Mouse (Mus musculus): ENCODE data around the gene Chrna5. TPM values are rescaled to one million over a fixed set of nuclear protein-coding genes. Genes with fewer than 3 reads are reported as not detected.
A peak's percentile ranks its signal among the peaks of the same experiment; 100 is the strongest.

The Chrna5 gene
- polyA plus RNA-seq, 1 experiment from 2014 or later: 1.3 TPM

DNA sequence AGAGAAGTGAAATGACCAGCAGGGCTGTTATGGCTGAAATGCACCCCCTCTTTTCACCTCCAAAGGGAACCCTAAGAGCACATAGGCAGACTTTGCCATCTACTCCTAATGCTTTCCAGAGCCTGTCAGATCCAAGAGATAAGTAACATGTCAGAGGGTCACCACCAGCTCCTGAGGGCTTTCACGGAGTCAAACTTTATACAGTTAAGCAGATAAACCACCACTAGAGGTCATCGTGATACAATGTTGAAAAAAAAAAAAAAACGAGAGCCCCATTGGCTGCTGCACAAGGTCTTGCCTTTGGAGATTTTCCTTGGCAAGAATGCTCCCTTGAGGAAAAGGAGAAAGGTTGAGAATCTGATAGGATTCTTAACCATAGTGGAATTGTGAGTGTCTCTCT, 66.1 kb downstream of the Chrna5 start:
- peaks cover 6% of the 10 kb centered on the region; the same call in 1 of the 2 replicates for H3K4me1 ChIP-seq (replicated peaks; ENCODE audit: control insufficient read depth, insufficient read depth, low read length)
- H3K9ac ChIP-seq (ENCODE audit: low read depth, low read length): no peak overlapping the region
- peak; percentile 49 for TF ChIP-seq CTCF (IDR thresholded peaks at IDR 0.05; ENCODE audit: low read depth)
- H3K9me3 ChIP-seq (ENCODE audit: control insufficient read depth): no peaks in the 10 kb centered on the region
- no peak for ATAC-seq
- no peak overlapping the region for H3K4me2 ChIP-seq (replicated peaks; ENCODE audit: low read depth)
- 0 out of 2 replicates have a peak, but pooled peaks cover 7% of the 10 kb centered on the region for H3K27me3 ChIP-seq (replicated peaks; ENCODE audit: control insufficient read depth, insufficient read depth, low read length)
- H3K4me3 ChIP-seq (ENCODE audit: low read depth, low read length): no peak overlapping the region
- no peaks in the 10 kb centered on the region for H3K36me3 ChIP-seq (ENCODE audit: control insufficient read depth, insufficient read depth)
- WGBS: 4% methylated on average over 3 of the region's 3 CpGs
- H3K27ac ChIP-seq (ENCODE audit: low read depth, low read length): no peak overlapping the region

GRCm38 (mm10) chr9:55048211-55048880, 67.7 kb downstream of the Chrna5 start, which contains the start of gene Chrnb4:
TSS of gene Chrnb4 (minus strand) at chr9:55048779.
- ATAC-seq: no peak
- Histone ChIP-seq H3K27me3 (replicated peaks; ENCODE audit: control insufficient read depth, insufficient read depth, low read length) (0 out of 2 replicates have a peak, but pooled peaks cover 7% of the 10 kb centered on the region), H3K9ac (ENCODE audit: low read depth, low read length) (peak within 1 kb of the TSS; percentile 35), H3K4me2 (replicated peaks; ENCODE audit: low read depth) (peak within 1 kb of the TSS; percentile 75), H3K4me3 (ENCODE audit: low read depth, low read length) (peak within 1 kb of the TSS; percentile 35), H3K36me3 (ENCODE audit: control insufficient read depth, insufficient read depth) (no peaks in the 10 kb centered on the region), H3K4me1 (replicated peaks; ENCODE audit: control insufficient read depth, insufficient read depth, low read length) (peaks cover 6% of the 10 kb centered on the region; the same call in 1 of the 2 replicates), H3K27ac (ENCODE audit: low read depth, low read length) (no peak within 1 kb of the TSS), H3K9me3 (ENCODE audit: control insufficient read depth) (no peaks in the 10 kb centered on the region)
- TF ChIP-seq CTCF (IDR thresholded peaks at IDR 0.05; ENCODE audit: low read depth): no peak
- under 1% methylated on average over 23 of the region's 23 CpGs for WGBS

DNA sequence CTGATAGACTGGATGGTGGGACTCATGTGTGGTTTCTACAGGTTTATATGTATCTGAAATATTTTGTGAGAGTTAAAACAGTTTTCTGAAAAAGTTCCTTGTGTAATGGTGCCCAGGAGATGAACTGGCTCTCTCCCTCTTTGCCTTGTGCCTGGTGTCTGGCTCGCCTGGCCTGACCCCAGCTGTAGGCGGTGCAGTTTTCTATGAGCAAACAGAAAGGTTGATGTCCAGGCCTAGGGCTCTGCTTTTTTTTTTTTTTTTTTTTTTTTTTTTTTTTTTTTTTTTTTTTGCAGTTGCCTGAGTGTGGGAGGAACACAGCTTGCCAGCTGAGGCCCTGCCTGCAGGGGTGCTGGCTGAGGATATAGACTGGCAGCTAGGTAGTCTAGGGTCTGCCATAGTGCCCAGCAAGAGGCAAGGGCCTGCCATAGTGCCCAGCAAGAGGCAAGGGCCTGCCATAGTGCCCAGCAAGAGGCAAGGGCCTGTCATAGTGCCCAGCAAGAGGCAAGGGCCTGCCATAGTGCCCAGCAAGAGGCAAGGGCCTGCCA, 74.8 kb downstream of the Chrna5 start:
- H3K9ac ChIP-seq (ENCODE audit: low read depth, low read length): no peak overlapping the region
- no peaks in the 10 kb centered on the region for H3K27me3 ChIP-seq (replicated peaks; ENCODE audit: control insufficient read depth, insufficient read depth, low read length)
- H3K36me3 ChIP-seq (ENCODE audit: control insufficient read depth, insufficient read depth): no peaks in the 10 kb centered on the region
- ATAC-seq: no peak
- WGBS: 56% methylated on average over 2 of the region's 2 CpGs
- H3K27ac ChIP-seq (ENCODE audit: low read depth, low read length): no peak overlapping the region
- H3K4me2 ChIP-seq (replicated peaks; ENCODE audit: low read depth): no peak overlapping the region
- H3K4me1 ChIP-seq (replicated peaks; ENCODE audit: control insufficient read depth, insufficient read depth, low read length): no peaks in the 10 kb centered on the region
- TF ChIP-seq CTCF (IDR thresholded peaks at IDR 0.05; ENCODE audit: low read depth): no peak
- no peaks in the 10 kb centered on the region for H3K9me3 ChIP-seq (ENCODE audit: control insufficient read depth)
- H3K4me3 ChIP-seq (ENCODE audit: low read depth, low read length): no peak overlapping the region

Other genes starting within 250 kb of the Chrna5 start
- 108 and 111 TPM in 2 replicates for gene Wdr61, start 246.4 kb upstream of the Chrna5 start, polyA plus RNA-seq (2015; fragmentation: Nextera tagmentation; extraction: Ambion mirVana)
- gene Crabp1, start 216.1 kb upstream of the Chrna5 start, polyA plus RNA-seq (2015; fragmentation: Nextera tagmentation; extraction: Ambion mirVana): 3.2 and 3.5 TPM in 2 replicates
- 17.7 and 19.6 TPM in 2 replicates for gene Ireb2, start 117.1 kb upstream of the Chrna5 start, polyA plus RNA-seq (2015; fragmentation: Nextera tagmentation; extraction: Ambion mirVana)
- gene Hykk, start 63.6 kb upstream of the Chrna5 start, polyA plus RNA-seq (2015; fragmentation: Nextera tagmentation; extraction: Ambion mirVana): 1.1 and 1.2 TPM in 2 replicates
- gene Psma4, start 30.1 kb upstream of the Chrna5 start, polyA plus RNA-seq (2015; fragmentation: Nextera tagmentation; extraction: Ambion mirVana): 239 and 257 TPM in 2 replicates
- gene AY074887, start 29.9 kb upstream of the Chrna5 start, polyA plus RNA-seq (2015; fragmentation: Nextera tagmentation; extraction: Ambion mirVana): 0.41 and 0.47 TPM in 2 replicates
- gene Chrna3, start 45.7 kb downstream of the Chrna5 start, polyA plus RNA-seq (2015; fragmentation: Nextera tagmentation; extraction: Ambion mirVana): 5.3 and 5.4 TPM in 2 replicates
- 2.3 and 3.1 TPM in 2 replicates for gene Chrnb4, start 67.9 kb downstream of the Chrna5 start, polyA plus RNA-seq (2015; fragmentation: Nextera tagmentation; extraction: Ambion mirVana)
- gene Ube2q2, start 168.0 kb downstream of the Chrna5 start, polyA plus RNA-seq (2015; fragmentation: Nextera tagmentation; extraction: Ambion mirVana): 17.0 TPM in 2 replicates
- gene Fbxo22, start 228.0 kb downstream of the Chrna5 start, polyA plus RNA-seq (2015; fragmentation: Nextera tagmentation; extraction: Ambion mirVana): 36.5 and 38.1 TPM in 2 replicates